Mouse (Mus musculus) T-cell, adult 2 months (primary cell): ENCODE measurements around the gene Cenpf.

Source experiments
- DNase-seq: peaks from one replicate; pipeline ENCODE4 v3.0.0; 2022; ENCODE audit warnings: low spot score

The Cenpf gene

GRCm38 (mm10) chr1:189630026-189630425 is 57.9 kb downstream of the Cenpf start:
- no peak for DNase-seq

- peak; percentile 43 for DNase-seq
Observed at GRCm38 (mm10) chr1:189627976-189628768, 59.7 kb downstream of the Cenpf start.

- no peak for DNase-seq
Observed at GRCm38 (mm10) chr1:189624756-189625155, 63.1 kb downstream of the Cenpf start.

GRCm38 (mm10) chr1:189618970-189619740 is 68.7 kb downstream of the Cenpf start:
- no peak for DNase-seq

GRCm38 (mm10) chr1:189617381-189617780 is 70.5 kb downstream of the Cenpf start:
- no peak for DNase-seq

- no peak for DNase-seq
Observed at GRCm38 (mm10) chr1:189615246-189615645, 72.6 kb downstream of the Cenpf start.

- DNase-seq, result peak; percentile 30
Observed at GRCm38 (mm10) chr1:189613076-189613475, 74.8 kb downstream of the Cenpf start.

GRCm38 (mm10) chr1:189611775-189612174 is 76.1 kb downstream of the Cenpf start:
- no peak for DNase-seq

GRCm38 (mm10) chr1:189608640-189609039 is 79.2 kb downstream of the Cenpf start:
- DNase-seq, result peak; percentile 66

GRCm38 (mm10) chr1:189608039-189608438 is 79.8 kb downstream of the Cenpf start:
- no peak for DNase-seq

GRCm38 (mm10) chr1:189605598-189606126 is 82.2 kb downstream of the Cenpf start:
- no peak for DNase-seq

- no peak for DNase-seq
Observed at GRCm38 (mm10) chr1:189597096-189597495, 90.8 kb downstream of the Cenpf start.
